Mouse (Mus musculus) cerebellum, adult 18-20 months (tissue): ENCODE data around the gene Emp1.

Source experiments
- DNase-seq, 2 experiments: peaks; one replicate each; pipeline ENCODE4 v3.0.0; 2021

The Emp1 gene

DNA sequence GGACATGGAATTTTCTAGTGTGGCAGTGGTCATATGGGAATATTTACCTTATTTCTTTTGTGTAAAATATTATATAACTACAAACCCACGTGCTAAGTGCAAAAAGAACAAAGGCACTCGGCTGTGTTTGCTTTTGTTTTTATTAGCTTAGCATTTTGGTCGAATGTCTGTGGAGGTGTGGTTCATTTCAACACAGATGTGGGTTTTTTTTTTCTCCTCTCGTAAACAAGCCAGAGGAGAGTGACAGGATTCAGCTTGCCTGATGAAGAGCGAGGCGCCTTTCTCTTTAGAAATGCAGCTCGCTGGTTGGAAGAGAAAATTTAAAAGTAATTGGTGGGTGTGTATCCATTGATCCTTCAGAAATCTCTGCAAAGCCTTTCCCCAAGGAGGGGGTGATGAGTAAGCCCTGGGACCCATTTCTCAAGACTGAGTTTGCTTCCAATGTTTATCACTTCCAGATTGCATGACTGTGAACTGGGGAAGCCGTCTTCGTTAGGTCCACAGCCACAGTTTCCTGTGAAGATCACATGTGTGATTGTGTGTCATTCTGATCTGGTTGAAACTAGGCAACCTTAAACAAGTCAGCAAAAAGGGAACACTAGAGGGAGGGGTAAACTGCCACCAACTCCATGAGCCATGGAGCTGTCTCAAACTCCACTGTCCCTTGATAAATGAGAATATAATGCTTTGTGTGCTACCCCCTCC lies 1.8 kb downstream of the Emp1 start:
- no peak for DNase-seq

DNA sequence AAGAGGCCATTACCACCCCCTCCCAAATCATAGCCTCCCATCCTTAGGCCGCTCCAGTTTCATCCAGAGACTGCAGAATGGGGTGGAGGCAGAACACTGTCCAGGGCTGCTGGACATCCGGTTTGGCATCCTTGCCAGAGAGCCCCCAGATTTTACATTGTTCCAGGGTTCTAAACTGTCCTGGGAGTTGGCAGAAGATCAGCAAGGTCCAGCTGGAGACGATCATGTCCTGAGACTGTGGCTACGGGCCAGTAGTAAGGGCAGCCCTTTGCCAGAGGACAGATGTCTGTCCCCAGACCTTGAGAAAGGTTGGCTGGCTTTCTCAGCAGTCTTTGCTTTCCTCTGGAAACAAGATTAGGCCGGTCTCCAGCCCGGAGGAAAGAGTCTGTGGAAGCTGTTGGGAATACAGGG lies 2.6 kb downstream of the Emp1 start:
- no peak for DNase-seq

DNA sequence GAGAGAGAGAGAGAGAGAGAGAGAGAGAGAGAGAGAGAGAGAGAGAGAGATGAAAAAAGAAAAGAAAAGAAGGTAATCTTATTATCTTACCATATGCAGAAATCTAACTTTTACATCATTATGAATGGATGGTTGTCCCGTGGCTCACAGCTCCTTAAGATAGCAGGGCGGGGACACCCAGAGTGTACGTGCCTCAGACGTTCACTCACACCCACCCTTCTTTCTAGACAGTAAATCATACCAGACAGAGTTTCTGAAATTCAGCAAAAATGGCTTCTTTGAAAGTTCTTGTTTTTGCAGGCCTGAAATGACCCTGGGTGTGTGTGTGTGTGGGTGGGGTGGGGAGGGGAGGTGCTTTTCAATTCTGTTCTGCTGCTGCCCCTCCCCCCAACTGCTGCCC lies 3.3 kb downstream of the Emp1 start:
- no peak for DNase-seq

DNA sequence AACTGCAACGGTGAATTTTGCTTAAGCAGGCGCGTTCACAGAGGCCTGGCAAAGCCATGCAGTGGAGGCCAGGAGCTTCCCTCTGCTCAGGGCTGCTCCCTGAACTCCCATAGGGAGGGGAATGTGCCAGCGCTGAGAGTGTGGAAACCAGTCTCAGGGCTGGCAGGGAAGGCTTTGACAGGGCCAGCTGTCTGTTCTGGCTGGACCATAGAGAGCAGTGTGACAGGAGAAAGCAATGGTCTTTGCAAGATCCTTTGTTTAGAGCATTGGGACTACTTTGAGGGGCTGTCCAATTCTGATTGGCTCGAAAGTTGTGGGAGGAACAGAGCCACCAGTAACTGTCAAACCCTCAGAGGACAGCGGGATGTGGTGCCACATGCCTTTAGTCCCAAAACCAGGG lies 5.9 kb downstream of the Emp1 start:
- DNase-seq, result no peak

DNA sequence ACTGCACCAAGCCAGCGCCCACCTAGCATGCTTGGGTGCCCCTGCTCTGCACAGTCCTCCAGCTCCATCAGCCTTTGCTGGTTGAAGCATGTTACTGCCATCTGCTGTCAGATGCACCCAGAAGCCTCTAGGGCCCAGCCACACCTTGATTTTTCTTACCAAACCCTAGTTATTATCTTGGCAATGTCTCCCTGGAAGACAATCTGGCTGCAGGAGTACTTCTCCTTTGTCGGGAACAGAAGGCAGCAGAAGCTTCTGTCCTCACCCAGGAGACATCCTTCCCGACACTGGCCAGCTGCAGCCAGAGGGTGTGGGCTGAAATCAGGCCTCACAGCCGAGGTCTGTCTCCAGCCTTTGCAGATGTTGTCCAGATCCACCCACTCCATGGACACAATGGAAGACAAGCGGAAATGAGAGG lies 7.2 kb downstream of the Emp1 start:
- DNase-seq, result no peak

DNA sequence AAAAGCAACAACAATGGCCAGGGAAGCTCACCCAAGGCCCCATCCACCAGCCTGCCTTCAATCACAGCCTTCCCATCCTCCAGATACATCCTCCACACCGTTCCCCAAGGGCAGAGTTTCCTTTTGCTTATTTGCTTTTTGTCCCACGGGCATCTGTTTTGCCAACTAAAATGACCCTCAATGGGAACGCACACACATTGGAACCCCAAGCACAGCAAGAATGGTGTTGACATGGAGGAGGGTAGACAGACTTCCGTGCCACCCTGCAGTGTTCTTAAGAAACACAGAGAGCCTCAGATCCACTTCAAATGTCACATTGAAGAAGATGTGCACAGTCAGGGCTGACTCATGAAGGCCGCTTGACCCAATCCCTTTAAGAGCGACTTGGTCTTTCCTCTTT lies 8.6 kb downstream of the Emp1 start:
- no peak for DNase-seq

DNA sequence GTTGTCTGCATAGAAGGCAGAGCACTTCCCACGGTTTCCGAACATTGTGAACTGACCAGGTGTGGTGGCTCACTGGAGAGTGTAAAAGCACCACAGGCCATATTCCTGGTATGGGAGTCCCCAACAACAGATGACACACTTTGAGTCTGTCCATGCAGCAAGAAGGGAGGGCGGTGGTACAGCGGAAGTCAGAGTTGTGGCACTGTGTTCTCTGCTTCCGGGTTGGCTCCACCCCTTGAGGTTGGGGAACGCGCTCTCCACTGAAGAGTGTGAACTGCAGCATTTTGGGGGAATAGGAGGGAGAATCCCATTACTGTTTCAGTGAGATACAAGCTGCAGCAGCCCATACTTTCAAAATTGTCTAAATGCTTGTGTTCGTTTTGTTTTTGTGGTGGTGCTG lies 11.0 kb downstream of the Emp1 start:
- no peak for DNase-seq

DNA sequence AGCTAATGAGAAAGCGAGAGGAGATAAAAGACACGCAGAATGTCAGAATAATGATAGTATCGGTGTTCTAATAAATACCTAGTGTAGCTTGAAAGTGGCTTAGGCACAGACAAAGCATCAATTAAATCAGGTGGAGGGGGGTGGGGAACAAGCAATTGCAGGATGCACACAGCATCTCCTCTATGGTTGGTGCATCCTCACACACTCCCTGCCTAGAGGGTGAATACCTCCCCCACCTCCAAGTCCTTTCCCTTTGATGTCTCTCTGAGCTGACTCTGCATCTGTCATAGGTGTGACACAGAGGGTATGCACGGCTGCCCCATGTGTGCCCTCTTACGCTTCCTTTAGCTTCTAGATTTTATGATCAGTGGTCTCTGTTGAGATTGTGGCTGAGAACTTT lies 13.5 kb downstream of the Emp1 start:
- DNase-seq, result no peak

DNA sequence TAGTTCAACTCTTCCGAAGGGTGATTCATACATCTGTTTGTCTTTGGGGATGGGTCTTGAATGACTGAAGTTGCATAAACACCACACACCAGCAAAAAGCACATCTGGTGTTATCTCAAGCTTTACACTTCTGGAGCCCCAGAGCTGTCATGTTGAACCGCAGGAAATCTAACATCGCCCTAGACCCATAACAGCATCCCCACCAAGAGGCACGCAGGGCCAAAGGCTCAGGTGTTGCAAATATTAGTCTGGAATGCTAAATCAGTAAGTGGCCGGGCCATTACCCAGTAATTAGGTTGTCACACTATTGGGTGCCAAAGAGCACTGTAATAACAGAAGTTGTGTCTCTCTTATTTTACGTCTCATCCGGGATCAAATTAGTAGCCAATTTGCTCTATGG lies 13.9 kb downstream of the Emp1 start:
- no peak for DNase-seq

DNA sequence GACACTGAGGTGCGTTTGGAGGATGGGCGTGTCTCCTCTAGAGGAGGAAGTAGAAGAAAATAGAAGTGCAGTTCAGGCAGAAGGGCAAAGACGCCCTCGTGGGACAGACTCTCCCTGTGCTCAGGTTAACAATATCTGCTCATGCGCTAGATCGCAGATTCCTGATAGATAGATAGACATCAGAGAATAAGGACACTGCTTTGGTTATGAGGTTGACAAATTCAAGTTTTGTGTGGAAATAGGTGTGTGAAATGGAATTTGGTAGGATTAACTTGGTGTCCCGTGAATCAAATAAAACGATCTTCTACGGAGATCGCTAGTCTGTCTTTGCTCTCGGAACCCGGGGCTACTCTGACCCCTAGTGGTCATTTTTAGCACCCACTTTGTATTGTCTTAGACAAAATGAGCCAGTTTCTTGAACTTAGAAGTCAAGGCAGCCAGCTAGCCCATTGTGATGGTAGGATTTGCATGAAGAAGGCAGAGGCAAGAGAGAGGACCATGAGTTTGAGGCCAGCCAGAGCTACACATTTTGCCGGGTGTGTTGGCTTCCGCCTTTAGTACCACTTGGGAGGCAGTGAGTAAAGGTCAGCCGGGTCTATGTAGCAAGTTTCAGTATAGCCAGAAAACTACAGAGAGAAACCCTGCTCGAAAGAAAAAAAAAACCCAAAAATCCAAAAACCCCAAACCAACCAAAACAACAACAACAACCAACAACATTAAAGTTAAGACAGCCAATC lies 15.4 kb downstream of the Emp1 start:
- peak; percentile 46 to 63 for DNase-seq

DNA sequence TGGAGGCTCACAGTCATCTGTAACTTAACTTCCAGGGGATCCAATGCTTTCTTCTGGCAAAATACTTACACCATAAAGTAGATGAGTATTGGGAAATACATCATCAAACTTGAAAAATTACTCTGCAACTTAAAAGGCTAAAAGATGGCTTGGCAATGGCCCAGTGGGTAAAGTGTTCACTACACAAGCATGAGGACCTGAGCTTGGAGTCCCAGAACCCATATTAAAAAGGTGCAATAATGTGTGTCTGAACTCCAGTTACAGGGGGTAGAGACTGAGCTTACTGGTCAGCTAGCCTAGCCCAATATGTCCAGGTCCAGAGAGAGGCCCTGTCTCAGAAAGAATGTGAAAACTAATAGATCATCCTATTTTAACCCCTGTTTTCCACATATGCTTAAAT lies 21.6 kb downstream of the Emp1 start:
- no peak for DNase-seq

DNA sequence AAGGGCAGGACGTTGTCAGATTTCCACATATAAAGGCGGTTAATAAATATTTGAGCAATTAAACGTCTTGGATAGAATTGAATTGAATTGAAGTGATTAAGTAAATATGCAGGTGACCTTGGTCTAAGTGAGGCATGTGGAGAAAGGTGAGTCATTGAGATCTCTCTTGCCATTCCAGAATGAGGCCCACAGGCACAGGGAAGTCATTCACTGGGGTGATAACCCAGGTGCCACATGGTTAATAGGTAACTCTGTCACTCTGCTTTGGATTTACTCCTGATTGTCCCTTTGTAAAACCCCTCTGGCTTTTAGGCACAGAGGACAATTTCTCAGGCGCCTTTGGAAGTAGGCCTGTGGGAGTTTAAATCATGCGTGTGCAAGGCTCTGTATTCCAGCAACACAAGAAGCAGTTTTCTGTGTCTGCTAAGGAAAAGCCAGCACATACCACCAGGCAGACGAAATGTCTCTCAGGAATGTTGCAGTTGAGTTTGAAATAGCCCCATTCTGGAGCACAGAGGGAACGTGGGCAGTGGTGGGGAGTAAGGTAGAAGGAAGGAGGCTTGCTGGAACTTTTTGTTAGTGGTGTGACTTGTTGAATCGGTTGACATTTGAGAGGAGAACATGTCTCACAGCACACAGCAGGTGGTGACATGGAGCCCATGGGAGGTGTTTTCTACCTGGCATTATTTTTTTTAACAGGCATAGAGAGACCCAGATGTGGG lies 23.6 kb downstream of the Emp1 start:
- no peak for DNase-seq

DNA sequence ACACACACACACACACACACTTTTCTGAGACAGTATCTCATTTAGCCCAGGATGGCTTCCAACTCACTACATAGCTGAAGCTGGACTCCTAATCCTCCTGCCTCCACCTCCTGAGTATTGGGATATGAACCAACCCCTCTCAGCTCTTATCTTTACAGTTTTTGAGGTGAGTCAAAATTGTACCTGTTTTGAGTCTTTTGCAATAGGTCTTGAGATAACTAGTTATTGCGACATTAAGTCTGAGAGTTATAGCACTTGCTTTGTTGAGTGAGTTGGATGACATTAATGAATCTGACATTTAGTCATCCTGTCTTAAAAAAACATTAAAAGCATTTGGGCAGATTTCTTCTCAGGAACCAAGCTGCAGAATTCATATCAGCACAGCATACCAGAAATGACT lies 25.3 kb downstream of the Emp1 start:
- DNase-seq, result no peak

DNA sequence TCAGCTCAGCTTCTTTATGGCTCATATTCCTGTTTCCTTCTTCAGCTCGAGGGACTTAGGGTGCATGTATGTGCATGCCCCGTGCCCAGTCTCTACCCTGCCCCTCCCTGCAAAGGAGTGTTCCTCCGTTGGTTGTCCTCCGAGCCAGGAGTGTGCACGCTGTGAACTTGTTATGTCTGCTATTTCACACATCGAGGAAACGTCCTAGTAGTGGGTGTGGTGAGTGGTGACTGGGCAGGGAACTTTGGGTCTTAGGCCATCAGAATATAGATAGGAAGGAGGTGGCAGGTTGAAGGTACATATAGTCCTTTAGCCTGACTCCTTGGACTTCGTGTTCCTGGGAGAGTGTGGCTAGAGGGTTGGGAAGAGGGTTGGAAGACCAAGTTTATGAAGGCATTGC lies 26.4 kb downstream of the Emp1 start:
- DNase-seq, result no peak

DNA sequence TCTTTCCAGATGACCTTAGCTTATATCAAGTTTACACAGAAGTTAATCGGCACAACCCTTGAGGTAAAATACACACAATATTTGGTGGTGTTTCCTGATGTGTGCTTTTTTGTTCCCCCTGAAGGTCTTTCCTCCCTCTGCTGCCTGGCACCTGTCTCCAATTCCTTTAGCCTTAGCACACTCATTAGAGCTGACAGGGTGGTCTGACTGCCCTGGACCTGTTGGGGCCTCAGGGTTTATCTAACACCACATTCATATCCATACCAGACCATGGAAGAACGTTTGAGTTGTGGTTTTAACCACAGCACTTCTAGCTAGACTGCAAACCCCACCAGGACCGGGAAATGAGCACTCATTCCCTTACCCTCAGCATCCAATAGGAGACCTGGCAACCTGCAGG lies 28.1 kb downstream of the Emp1 start:
- no peak for DNase-seq

DNA sequence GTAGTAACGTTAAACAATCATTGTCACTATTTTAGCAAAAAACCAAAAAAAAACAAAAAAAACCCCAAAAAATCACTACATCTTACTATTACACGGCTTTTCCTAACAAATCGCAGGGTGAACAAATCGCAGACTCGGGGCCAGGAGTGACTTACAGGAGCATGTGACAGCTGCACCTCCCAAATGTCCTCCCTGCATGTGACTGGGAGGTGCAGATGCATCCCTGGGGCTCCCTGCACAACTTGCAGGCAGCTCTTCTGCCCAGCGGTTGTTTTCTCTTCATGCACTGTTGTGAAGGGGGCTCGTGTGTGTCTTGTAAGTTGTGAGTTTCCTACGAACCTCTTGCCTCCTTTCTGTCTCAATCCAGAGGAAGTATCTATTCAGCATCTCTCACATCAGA lies 33.0 kb downstream of the Emp1 start:
- no peak for DNase-seq

DNA sequence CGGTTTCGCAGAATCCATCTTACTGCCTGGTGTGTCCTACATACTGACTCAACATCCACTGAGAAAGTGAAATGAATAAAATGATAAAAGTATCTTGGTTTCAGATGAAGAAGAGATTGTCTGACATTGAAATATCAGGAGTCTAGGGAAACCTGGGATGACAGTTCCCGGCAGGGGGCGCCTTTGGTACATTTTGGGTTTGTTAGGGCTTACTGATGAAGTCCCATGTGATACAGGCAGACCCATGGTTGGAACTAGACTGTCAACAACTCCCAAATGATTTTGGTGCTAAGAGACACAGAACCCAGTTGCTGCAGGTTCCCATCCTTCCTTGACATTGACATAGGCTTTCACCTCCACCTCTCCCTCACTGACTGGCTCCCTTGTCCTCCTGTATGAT lies 34.7 kb downstream of the Emp1 start:
- no peak for DNase-seq

DNA sequence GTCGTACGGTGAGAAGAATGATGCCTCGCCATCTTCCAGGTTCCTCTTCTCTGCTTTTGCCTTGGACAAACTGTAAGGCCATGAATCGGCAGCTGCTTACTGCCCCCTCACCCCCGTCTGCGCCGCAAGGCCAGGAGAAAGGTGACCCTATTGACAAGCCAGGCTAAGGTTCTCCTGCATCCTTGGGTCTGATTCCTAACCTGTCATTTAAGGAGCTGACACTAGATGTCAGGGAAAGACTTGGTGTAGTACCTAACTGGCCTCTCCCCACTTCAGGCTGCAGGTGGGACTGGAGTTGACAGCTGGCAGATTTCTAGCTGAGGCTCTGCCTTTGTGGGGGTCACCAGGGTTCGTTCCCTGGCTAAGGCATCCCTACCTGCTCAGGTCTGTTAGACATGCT lies 35.4 kb downstream of the Emp1 start:
- no peak for DNase-seq

DNA sequence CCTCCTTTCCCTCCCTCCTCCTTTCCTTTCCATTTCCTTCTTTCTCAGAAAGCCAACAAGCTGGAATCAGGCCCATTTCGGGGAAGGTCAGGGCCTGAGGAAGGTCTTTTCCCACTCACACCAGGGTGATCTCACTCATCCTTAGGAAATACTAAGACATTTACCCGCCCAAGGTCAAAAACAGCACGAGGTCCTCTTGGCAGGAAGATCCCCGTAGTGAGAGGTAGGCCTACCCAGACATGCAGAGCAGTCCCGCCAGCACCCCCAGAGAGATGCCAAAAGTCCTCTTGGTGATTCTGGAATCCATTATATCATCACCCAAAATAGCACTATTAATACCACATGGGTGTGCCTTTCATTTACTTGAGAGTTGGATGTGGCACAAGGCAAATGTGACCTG lies 36.5 kb downstream of the Emp1 start:
- no peak for DNase-seq

DNA sequence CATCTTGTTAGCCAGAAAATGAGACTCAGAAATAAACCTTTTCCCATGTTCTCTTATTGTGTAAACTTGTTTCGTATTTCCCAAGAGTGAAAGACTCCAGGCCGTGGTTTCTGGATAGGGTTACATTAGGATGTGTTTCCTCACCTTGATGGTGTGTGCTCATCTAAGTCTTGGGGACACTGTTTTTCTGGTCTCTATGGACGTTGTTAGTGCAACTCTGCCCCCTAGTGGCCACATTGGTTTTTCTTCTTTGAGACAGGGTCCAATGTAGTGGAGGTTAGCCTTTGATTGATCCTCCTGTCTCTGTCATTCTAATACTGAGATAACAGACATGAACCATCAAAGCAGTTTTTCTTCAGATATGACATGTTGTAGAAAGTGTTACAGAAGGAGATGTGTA lies 38.0 kb downstream of the Emp1 start:
- peak; percentile 24 to 45 for DNase-seq

DNA sequence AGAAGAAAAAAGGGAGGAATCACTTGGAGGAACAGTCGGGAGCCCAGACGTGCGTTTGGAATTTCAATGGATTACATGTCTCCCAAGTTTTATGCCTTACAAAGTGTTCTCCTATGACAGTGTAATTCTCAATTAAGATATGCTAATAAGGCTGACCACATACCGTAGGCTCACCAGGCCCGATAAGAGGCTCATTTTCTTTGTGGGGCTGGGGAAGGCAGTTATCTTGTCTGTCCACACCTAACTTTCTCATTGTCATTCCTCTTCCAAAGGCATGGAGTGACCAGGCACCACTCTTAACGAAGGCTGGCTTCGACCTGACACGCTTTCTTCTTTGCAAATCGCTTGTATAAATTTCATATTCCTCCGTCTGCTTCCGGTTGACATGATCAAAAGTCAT lies 42.7 kb downstream of the Emp1 start:
- no peak for DNase-seq

DNA sequence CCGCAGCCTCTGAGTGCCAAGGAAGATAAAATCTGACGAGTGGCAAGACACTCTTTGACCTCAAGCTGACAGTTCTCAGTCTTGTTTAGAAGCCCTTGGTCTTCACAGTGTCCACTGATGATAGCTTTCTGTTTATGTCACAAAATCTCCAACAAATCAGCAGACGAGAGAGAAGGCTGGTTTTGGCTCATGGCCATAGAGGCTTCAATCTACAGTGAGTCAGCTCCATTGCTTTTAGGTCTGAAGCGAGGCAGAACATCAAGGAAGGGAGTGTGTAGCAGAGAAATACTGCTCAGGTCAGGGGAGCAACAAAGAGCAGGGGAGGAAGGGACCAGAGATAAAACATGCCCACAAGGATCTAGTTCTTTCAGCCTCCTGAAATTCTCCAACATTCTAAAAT lies 45.0 kb downstream of the Emp1 start:
- no peak for DNase-seq

DNA sequence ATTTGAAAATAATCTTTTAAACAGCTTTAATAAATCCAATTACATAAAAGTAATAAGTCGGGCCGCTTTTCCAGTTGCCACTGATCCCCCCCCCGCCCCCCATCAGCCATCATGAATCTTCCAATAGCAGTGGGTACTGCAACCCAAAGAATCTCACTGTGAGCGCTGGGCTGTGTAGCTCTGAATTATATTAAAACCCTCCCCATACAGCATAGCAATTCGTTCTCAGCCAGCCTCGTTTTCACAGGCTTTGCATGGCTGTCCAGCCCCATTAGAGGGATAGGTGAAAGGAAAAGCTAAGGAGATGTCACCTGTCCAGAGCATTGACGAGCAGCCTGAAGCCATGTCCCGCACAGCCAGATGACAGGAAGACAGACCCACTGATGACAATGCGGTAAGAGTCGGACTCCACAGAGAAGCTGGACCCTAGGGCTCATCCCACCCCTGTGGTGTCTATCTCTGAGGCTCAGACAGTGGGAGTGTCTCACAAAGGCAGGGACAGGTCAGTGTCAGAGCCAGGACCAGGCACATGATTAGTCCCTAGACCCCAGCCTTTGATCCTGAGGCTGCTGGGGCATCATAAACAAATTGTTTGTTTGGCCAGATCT lies 49.5 kb downstream of the Emp1 start:
- DNase-seq, result no peak

DNA sequence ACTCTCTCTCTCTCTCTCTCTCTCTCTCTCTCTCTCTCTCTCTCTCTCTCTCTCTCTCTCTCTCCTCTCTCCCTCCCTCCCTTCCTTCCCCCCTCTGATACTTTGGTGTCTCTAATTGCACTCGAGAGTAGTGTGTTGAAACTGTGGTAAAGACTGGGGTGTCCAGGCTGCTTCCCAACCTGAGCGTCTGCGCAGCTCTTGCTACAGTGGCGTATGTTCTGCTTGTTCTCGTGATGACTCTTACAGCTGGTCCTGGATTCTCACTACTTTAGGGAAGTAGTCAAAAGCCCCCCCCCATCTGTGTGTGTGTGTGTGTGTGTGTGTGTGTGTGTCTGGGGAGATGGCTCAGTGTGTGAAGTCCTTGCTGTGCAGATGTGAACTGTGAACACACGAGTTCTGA lies 50.3 kb downstream of the Emp1 start:
- DNase-seq, result no peak
